Mouse (Mus musculus) NIH3T3 (cell line): ENCODE data around the gene Gjd3.
"Not testable (repeated sequence)": the region's sequence is repeated elsewhere in the genome, so short reads cannot be mapped to it uniquely, and the experiment has no call there.

Experiments
- DNase-seq: peaks from one replicate; pipeline ENCODE4 v3.0.0-alpha.2; 2012; ENCODE audit warnings: low read depth

Gjd3 gene

DNA sequence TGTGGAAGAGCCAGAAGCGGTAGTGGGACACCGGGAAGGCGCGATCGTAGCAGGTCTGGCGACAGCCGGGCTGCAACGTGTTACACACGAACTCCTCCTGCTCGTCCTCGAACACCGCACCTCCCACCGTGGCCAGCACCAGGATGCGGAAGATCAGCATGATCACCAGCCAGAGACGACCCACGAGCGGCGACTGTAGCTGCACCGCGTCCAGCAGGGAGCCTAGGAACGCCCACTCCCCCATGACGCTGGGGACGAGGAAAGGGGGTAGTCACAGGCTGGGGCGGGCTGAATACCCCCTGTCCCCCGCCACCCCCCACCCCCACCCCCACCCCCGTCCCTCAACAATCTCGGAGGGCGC lies at the start of gene Gjd3:
Gjd3 (minus strand) TSS at position 244 of the 361 bp plus-strand sequence.
- no peak for DNase-seq

DNA sequence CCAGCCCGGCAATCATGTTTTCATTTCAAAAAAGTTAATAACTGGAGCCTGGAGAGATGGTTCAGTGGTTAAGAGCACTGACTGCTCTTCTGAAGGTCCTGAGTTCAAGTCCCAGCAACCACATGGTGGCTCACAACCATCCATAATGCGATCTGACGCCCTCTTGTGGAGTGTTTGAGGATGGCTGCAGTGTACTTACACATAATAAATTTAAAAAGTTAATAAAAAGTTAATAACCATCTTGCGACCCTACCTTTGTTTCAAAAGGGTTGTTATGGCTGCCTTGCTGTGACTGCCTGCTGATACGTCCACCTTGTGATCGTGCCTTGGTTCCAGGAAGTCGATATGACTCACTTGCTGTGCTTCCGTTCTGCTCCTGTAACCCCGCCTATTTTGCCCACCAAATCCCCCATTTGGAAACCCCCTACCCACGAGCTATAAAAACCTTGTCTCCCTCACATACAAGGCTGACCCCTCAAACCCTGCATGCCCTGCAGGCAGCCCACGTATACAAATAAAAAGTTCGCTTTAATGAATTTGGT lies 44.2 kb upstream of the Gjd3 start:
- no peak for DNase-seq

DNA sequence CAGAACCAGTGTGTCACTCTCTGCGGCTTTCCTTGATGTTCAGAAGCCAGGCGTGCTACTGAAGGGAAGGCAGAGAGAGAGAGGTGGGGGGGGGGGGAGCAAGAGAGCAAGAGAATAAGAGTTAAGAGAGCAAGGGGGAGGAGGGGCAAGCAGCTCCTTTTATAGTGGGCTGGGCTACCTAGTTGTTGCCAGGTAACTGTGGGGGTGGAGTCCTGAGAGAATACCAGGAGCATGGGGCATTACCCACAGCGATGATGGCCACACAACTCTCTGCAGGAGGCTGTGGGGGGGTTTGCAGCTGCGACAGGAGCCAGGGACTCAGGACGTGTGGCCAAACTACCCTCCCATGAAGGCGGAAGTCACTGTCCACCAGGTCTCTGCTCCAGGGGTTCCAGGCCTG lies 43.1 kb upstream of the Gjd3 start:
- no peak for DNase-seq

DNA sequence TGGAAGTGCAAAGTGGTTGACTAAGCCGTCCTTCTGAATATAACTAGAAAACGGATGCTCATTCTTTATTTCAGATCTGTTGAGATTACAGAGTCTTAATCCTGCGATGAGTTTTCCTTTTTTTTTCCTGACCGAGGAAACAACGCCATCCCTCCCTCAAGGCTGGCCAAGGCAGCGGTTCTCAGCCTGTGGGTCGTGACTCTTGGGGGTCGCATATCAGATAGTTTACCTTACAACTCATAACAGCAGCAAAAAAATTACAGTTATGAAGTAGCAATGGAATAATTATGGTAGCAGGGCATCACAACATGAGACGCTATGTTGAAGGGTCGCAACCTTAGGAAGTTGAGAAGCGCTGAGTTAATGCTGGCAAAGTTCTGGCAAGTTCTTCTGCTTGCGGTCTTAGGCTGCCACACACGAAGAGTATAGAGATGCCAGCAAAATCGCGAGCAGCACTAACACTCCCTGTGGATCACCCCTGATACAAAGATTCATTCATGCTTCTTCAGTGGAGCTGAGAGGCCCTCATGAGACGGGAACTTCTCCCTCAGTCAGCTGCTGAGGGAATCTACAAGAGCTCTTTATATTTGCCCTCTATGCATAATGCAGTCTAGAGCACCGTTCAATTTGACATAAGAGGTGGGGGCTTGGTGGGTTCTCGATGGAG lies 41.8 kb upstream of the Gjd3 start:
- no peak for DNase-seq

DNA sequence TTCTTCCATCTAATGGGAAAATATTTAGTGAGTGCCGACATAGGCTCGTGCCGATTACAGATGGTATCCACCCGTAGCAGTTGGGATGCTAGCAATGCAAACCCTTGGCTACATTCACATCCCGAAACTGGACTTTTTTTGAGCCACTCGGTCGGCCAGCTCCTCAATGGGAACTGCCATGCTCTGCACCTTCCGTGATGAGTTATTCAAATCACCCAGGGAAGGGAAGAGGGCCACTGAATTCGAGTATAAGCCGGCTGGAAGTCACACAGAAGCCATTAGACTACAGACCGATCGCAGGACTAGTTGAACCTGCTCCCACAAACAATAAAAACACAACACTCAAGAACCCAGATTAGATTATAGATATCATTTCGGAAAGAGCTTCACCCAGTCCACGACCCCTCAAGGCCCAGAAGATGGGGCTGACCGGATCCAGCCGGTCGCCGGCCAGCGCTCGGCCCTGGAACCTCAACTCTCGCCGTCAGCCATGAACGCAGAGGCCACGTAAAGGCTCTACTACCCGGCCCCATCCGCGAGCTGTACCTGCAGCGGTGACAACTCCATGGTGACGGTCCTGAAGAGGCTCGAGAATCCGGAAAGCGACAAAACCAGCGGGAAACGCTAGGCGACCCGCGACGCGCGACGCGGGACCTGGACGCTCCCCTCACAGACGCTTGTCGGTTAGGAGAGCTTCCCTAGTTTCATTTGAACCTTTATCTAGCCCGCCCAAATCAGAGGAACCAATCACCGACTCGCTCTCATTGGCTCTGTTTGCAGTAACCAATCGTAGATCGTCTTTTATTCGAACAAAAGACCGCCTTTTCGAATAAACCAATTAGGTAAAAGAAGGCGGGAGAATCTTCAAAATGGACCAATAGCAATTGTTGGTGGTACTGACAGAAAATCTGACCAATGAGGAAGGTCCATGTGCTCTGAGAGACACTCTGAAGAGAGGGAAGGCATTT lies 41.0 kb upstream of the Gjd3 start, which contains the start of gene Top2a:
Top2a (minus strand) TSS at position 690 of the 968 bp plus-strand sequence.
- DNase-seq: peak; percentile 97

DNA sequence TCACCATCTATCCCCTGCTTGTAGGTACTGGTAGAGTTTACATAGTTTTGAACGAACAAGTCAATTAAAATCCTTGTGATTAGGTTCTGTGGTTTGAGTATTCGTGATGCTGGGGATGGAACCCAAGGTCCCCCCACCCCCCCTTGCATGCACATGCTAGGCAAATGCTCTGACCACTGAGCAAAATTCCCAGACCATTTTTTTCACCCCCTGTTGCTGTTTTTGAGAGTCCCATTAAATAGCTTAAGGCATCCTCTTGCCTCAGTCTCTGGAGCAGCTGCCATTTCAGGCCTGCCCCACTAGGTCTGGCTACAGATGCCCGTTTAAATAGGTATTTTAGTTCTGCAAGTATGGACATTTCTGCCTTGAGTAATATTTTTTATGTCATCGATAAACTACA lies 40.3 kb upstream of the Gjd3 start:
- peak; percentile 33 for DNase-seq

DNA sequence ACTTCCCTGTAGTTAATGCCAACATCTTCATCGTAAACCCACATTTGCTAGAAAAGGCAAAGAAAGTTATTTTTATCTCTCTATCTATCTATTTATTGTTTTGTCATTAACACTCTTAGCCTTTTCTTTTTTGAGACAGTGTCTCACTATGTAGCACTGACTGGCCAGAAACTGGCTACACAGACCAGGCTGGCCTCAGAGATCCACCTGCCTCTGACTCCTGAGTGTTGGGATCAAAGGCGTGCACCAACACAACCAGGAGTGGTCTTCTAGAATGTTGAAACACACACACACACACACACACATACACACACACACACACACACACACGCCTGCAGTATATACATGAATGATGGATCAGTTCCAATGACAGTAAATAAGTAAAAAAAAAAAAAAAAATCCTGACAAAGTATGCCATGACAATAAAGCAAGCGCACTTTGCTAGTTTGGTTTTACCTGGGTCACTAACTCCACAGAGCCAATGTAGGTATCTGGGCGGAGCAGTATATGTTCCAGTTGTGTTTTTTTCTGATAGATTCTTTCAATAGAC lies 39.6 kb upstream of the Gjd3 start:
- no peak for DNase-seq

DNA sequence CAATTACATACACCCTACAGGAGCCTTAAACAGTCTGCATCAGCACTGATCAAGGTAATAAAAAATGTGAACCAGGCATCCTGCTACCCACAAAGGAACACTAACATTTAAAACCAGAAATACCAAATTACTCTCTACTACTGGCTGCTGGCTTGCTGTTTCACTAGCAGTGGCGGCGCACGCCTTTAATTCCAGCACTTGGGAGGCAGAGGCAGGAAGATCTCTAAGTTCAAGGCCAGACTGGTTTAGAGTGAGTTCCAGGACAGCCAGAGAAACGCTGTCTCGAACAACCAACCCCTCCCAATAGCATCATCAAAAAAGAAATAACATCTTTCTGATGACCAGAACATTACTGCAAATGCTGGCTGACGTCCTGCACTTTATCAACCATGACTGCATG lies 37.0 kb upstream of the Gjd3 start:
- no peak for DNase-seq

DNA sequence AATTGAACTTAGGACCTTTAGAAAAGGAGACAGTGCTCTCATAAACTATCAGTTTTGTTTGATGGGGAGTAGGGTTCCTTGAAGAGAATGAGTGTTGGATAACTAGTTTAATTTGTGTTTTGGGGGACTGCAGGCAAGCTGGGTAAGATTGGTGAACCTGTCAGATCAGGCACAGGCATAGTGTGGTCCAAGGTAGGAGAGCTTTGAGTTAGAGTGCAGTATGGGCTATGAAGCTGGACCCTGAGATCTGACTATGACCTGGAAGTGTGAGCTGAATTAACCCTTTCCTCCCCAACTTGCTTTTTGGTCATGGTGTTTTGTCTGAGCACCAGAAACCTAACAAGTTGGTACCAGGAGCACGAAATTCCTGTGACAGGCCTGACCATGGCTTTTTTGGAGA lies 31.0 kb upstream of the Gjd3 start:
- DNase-seq: no peak

DNA sequence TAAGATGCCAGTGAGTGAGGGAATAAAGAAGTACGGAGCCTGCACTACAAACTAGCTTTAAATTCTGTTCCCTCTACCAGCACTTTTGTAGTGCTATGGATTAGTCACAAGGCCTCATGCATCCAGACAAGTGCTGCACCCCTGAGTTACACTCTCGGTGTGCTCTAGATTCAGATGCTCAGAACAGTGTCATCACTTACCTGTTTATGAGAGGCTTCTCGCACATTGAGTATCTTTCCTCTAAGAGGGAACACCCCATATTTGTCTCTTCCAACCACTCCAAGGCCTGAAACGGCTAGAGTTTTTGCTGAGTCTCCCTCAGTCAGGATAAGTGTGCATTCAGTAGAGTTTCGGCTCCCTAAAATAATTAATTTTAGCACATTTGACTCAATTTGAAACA lies 27.9 kb upstream of the Gjd3 start:
- DNase-seq: no peak

DNA sequence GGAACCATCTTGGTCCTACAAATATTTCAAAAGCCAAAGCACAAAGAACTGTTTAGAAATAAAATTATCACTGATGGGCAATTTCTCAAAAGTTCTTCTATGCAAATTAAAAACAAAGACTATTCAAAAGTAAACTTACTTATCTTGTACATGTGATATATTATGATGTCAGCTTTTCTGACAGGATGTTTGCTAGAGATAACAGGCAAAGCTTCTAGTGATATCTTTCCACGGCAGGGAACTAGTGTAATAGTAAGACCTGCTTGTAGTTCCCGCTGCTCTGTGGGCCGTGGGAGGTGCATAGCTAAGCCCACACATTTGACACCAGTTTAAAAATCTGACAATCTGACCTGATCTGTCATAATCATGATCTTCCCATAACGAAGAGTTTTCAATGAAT lies 27.3 kb upstream of the Gjd3 start:
- no peak for DNase-seq

DNA sequence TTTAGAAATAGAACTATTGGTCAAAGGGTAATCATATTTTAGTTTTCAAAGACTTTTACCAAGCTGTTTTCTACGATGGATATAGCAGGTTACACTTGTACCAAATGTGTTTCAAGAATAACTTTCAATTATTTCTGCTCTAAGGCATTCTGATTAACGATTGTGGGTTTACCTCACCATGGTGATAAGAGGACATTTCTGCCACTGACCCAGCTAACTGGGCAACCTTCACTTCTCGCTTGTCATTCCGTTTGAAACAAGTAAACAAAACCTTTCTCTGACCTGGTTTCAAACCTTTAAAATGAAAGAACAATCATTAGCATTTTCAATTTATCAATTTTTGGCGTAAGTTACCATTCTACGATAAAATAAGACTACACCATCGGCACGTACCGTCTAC lies 24.0 kb upstream of the Gjd3 start:
- no peak for DNase-seq

DNA sequence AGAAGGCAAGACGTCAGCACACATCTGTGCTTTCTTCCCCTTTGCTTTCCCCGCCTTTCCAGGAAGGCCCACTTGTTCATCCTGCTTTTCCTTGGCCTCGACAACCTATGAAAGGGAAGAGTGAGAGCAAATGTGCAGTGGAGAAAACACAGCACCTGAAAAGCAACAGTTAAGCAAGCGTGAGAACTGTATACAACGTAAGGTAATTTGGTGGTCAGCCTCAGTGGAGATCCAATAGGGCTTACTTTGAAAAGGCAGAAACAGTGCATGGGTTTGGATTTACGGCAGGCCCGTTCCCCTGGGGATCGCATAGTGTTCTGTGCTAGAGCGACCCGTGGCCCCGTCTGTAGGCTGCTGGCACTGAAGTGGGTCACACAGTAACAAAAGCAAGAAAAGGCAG lies 16.4 kb upstream of the Gjd3 start:
- DNase-seq: no peak

DNA sequence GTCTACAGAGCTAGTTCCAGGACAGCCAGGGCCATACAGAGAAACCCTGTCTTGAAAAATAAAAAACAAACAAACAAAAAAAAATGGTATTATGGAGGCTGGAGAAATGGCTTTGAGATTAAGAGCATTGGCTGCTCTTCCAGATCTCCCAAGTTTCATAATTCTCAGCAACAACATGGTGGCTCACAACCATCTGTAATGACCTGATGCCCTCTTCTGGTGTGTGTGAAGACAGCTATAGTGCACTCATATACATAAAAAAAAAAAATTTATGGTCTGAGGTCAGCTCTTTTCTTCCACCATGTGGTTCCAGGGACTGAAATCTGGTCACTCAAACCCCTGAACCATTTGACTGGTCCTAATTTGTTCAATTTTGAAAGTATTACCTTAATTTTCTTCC lies 16.0 kb upstream of the Gjd3 start:
- DNase-seq: peak; percentile 57

DNA sequence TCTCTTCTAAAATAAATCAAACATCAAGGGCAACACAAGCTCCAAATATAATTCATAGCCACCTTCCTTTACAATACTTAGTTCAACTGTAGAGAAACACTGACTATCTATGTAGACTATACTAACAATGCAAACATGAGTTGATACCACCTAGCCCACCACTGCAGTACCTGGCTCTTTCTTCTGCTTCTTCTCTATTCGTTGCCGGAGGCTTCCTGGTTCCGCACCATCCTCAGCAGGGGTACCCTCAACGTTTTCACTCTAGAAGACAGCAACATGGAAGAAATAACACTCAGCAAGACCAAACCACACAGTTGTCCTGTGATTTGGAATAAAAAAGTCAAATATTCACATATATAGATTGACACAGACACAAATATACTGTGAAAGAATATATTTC lies 14.8 kb upstream of the Gjd3 start:
- DNase-seq: no peak

DNA sequence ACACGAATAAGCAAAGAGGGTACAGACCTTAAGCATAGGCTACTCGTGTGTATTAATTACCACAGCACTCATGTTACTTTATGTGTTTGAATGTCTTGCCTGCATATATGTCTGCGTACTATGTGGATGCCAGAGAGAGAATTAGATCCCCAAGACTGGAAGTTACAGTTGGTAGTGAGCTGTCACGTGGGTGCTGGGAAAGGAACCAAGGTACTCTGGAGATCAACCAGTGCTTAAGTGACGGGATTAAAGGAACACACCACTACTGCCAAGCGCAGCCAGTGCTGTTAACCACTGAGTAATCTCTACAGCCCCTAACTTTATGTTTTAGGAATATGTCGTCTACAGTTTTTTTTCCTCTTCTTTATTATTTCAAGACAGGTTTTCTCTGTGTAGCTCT lies 13.2 kb upstream of the Gjd3 start:
- no peak for DNase-seq

DNA sequence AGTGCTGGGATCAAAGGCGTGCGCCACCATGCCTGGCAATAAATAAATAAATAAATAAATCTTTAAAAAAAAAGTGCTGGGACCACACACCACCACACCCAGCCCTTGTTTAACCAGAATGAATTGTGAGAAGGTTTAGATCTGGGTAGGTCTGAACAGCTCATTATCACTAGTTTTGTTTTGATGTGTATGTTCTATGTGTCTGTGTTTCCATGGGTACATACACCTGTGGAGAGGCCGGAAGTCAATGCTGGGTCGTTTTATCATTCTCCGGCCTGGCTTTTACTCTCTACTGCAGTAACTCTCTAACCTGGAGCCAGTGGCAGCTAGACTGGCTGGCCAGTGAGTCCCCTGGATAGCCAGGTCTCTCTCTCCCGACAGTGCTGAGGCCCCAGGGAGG lies 8.1 kb upstream of the Gjd3 start:
- no peak for DNase-seq

DNA sequence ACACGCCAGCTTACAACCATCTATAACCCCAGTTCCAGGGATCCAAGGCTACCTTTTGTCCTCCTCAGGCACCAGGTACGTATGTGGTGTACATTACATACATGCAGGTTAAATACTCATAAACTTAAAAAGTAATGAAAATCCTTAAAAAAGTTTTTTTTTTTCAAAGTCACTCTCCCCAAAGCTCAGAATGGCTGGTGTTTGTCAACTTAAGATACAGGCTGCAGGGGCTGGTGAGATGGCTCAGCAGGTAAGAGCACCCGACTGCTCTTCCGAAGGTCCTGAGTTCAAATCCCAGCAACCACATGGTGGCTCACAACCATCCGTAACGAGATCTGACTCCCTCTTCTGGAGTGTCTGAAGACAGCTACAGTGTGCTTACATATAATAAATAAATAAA lies 5.4 kb upstream of the Gjd3 start:
- not testable (repeated sequence) for DNase-seq

DNA sequence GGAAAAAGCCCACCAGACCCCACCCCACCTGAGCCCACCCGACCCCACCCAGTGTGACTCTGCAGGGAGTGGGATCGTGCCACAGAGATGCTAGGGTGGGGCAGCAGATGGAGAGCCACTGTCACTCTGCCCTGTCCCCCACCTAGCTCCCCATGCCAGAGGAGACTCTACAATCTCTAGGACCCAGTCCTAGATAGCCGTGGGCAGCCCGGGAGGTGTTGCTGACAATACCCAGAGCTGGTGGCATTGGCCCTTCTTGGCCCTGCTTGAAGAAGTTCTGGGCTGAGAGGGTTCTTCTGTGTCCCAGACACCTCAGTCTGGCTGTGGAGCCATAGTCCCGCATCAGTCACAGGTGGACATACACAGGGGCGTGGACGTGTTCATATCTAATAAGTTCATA lies 2.7 kb upstream of the Gjd3 start:
- no peak for DNase-seq

DNA sequence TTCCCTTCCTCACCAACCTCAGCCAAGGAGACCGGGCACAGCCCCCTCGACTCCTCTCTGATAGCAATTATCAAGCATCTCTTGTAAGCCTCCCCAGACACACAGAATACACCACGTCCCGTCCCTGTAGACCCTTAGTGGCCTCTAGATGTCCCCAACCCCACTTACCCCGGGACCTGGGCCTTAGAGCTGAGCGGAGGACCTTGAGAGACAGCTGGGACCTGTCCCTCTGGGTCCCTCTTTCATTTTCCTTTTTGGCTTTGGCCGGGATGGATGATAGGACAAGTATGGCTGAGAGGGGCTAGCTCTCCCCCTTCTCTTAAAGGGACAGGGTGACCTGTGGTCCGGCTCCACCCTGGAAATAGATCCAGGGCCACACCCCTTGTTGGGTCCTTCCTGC lies 735 bp upstream of the Gjd3 start:
- no peak for DNase-seq

DNA sequence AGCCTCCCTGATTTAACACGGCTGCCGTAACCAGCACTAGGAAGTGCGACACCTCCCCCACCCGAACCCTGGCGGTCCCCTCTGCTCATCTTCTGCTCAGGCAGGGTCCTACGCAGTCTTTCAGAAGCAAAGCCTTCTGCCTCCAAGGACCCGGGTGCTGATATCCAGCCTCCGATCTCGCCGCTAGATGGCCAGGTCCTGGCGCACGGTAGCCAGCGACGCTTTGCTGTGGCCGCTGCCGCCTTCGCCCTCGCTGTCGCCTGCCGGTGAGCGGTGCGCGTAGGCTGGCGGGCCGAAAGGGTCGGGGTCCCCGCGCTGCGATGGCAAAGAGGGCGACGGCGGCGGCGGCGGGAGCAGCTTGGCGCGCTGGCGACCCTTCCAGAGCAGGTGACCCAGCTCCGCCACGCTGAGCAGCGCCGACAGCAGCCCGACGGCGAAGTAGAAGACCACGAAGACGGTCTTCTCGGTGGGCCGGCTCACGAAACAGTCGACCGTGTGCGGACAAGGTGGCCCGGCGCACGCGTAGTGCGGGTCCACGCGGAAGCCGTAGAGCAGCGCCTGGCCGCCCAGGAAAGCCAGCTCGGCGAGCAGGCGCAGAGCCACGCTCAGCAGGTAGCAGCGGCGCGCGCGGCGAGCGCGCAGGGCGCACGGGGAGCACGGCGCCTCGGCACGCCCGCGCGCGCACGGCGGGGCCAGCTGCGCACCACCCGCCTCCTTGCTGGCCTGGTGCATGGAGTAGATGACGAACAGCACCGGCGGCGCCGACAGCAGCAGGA lies 631 bp downstream of the Gjd3 start:
- peak; percentile 35 for DNase-seq
